Mouse (Mus musculus) intestine, embryonic 16.5 days (tissue): ENCODE measurements around the gene 1700003F12Rik. TPM values are rescaled to one million over a fixed set of nuclear protein-coding genes. Genes with fewer than 3 reads are reported as not detected.

Source experiments
- ATAC-seq: fragments of 200-750 bp; cut with Nextera tagmentation; 2 replicates; pipeline ENCODE4 v1.8.0; 2017; ENCODE audit warnings: moderate TSS enrichment, moderate library complexity
- H3K27ac ChIP-seq: fragments of 300-500 bp; sonication (generic); 2 replicates; pipeline ENCODE4 v1.5.1; 2014; ENCODE audit warnings: mild to moderate bottlenecking, low read length
- H3K27me3 ChIP-seq: fragments of 300-500 bp; sonication (generic); replicated peaks from 2 replicates; pipeline ENCODE4 v1.6.1; 2014; ENCODE audit warnings: low read length, control low read depth, mixed read lengths; ENCODE audit not compliant: control insufficient read depth, insufficient read depth
- H3K36me3 ChIP-seq: fragments of 300-500 bp; sonication (generic); 2 replicates; pipeline ENCODE4 v1.6.1; 2014; ENCODE audit warnings: low read length, control low read depth; ENCODE audit not compliant: control insufficient read depth, insufficient read depth
- H3K4me1 ChIP-seq: fragments of 300-500 bp; sonication (generic); 2 replicates; pipeline ENCODE4 v1.6.1; 2014; ENCODE audit warnings: low read length, control low read depth, mixed read lengths; ENCODE audit not compliant: control insufficient read depth, insufficient read depth
- H3K4me2 ChIP-seq: fragments of 300-500 bp; sonication (generic); 2 replicates; pipeline ENCODE4 v1.6.1; 2014; ENCODE audit warnings: low read depth, low read length, control low read depth
- H3K4me3 ChIP-seq: fragments of 300-500 bp; sonication (generic); 2 replicates; pipeline ENCODE4 v1.5.1; 2014; ENCODE audit warnings: mild to moderate bottlenecking, low read length
- H3K9ac ChIP-seq: fragments of 300-500 bp; sonication (generic); 2 replicates; pipeline ENCODE4 v1.6.1; 2014; ENCODE audit warnings: low read depth, low read length
- H3K9me3 ChIP-seq: fragments of 300-500 bp; sonication (generic); 2 replicates; pipeline ENCODE4 v1.6.1; 2016; ENCODE audit warnings: low read length, control low read depth; ENCODE audit not compliant: control insufficient read depth
- WGBS: fragments of 180-500 bp; shearing (Covaris S2); extraction: QIAGEN DNeasy Blood & Tissue Kit; methylation state at CpG from one replicate; pipeline ENCODE4 v1.1.7; 2014; 5-methylcytosine and 5-hydroxymethylcytosine counted together
- polyA plus RNA-seq: library from polyadenylated mRNA; unstranded; fragments of >200 nt; fragmentation: Nextera tagmentation; extraction: Ambion mirVana; gene quantifications from 2 replicates; pipeline ENCODE4 v1.2.1, GENCODE M21; 2015

Gene 1700003F12Rik
- polyA plus RNA-seq, 1 experiment from 2014 or later, result 0.46 TPM

DNA sequence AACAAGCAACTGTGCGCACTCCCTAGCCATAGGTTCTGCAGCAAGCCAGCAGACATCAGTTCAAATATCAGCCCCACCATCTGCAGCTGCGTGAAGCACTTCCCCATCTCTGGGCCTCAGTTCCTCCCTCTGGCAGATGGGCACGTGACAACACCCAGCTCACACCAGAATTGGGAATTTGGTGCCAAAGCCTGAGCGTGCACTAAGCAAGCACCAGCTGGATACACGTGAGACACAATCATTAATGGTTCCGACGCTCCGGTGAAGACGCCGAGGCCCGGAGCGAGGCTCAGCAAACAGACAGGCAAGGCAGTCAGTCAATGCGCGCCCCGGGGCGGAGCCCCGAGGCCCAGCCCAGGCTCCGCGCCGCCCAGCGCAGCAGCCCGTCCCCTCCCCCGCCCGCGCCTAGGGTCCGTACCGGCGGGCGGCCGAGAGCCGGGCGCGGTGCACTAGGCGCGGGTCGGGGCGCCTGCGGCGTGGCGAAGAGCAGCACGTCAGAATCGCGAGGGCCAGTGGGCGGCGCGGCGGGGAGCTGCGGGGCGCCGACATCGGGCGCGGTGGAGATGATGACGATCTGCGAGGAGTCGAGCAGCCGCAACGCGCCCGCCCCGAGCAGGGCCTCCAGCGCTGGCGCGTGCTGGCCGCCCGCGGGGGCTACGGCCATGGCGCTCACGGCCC lies 22.3 kb downstream of the 1700003F12Rik start:
- peak overlapping the region; percentile 76 for H3K9ac ChIP-seq
- peak overlapping the region; percentile 77 for H3K4me3 ChIP-seq
- no peaks in the 10 kb centered on the region for H3K36me3 ChIP-seq
- H3K4me2 ChIP-seq, result peak overlapping the region; percentile 72
- peaks cover 31% of the 10 kb centered on the region for H3K4me1 ChIP-seq
- peak; percentile 86 for ATAC-seq
- WGBS, result under 1% methylated on average over 69 of the region's 70 CpGs
- no peaks in the 10 kb centered on the region for H3K27me3 ChIP-seq
- H3K27ac ChIP-seq, result peak overlapping the region; percentile 76
- H3K9me3 ChIP-seq, result no peaks in the 10 kb centered on the region

DNA sequence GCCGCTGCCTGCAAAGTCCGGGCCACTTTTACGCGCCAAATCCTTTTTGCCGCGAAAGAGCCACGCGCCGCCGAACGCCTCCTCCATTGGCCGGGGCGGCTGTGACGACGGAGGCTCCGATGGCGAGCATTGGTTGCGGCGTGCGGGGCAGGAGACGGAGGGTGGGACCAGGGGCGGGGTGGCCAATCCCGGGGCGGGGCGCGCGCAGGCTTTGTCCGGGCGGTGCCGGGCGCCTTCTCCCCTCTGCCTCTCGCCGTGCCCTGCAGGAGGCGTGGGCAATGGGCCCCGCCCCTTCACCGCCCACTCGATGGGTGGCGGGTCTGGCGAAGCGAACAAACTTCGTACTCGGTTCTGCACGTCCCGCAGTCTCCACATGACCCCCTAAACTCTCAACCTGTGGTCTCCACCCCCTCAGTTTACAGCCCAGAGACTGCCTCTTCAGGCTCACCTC lies 23.0 kb downstream of the 1700003F12Rik start, which contains the start of gene E2f1:
Gene E2f1, minus strand, starts transcription at position 57 of the 451 bp plus-strand sequence.
- H3K4me3 ChIP-seq, result peak within 1 kb of the TSS; percentile 77
- no peaks in the 10 kb centered on the region for H3K27me3 ChIP-seq
- no peaks in the 10 kb centered on the region for H3K9me3 ChIP-seq
- peak; percentile 97 for ATAC-seq
- 0% methylated on average over 44 of the region's 44 CpGs for WGBS
- H3K4me2 ChIP-seq, result peak within 1 kb of the TSS; percentile 75
- peak within 1 kb of the TSS; percentile 76 for H3K27ac ChIP-seq
- peak within 1 kb of the TSS; percentile 76 for H3K9ac ChIP-seq
- H3K4me1 ChIP-seq, result peaks cover 31% of the 10 kb centered on the region
- H3K36me3 ChIP-seq, result no peaks in the 10 kb centered on the region

DNA sequence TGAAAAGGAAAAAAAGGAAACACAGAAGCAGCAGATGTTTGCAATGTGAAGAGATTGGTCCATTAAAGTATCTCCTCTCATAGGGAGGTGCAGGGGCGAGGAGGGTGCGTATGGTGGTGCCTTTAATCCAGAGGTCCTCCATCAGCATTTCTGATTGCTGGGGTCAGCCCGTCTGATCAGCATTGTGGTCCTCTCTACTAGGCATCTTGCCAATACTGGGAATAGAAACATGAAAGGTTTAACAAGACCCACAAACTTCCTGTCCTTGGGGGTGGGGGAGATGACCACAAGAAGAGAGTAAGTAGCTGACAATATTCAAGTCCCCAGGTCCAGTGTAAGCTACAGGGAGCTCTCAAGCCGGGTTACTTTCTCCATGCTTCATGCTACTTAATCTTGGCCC lies 23.8 kb downstream of the 1700003F12Rik start:
- no peak for ATAC-seq
- no peaks in the 10 kb centered on the region for H3K36me3 ChIP-seq
- H3K4me3 ChIP-seq, result peak overlapping the region; percentile 77; the same call in 1 of the 2 replicates
- peaks cover 29% of the 10 kb centered on the region for H3K4me1 ChIP-seq
- no peaks in the 10 kb centered on the region for H3K9me3 ChIP-seq
- H3K9ac ChIP-seq, result no peak overlapping the region
- H3K4me2 ChIP-seq, result peak overlapping the region; percentile 75; the same call in 1 of the 2 replicates
- no peaks in the 10 kb centered on the region for H3K27me3 ChIP-seq
- H3K27ac ChIP-seq, result peak overlapping the region; percentile 64
- 57% methylated on average over 4 of the region's 4 CpGs for WGBS

DNA sequence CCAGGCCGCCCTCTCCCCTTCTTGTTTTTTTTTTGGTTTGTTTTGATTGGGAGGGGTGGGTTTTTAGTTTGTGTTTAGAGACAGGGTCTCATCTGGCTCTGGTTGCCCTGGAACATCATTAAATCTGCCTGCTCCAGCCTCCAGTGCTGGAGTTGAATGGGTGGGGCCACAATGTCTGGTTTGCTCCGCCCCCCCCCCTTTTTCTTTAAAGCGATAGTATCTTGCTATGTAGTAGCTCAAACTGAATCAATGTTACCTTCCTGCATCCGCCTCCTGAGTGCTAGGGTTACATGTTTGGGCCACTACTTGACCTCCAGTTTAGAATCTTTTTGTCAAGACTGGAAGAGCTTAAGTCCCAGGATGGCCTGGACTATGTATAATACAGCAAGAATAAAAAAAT lies 24.4 kb downstream of the 1700003F12Rik start:
- Histone ChIP-seq H3K9ac (no peak overlapping the region), H3K4me1 (peaks cover 29% of the 10 kb centered on the region), H3K4me3 (no peak overlapping the region), H3K27ac (peak overlapping the region; percentile 19; the same call in 1 of the 2 replicates), H3K36me3 (no peaks in the 10 kb centered on the region), H3K27me3 (no peaks in the 10 kb centered on the region), H3K4me2 (no peak overlapping the region), H3K9me3 (no peaks in the 10 kb centered on the region)
- WGBS, result 80% methylated on average over 4 of the region's 4 CpGs
- ATAC-seq, result no peak

DNA sequence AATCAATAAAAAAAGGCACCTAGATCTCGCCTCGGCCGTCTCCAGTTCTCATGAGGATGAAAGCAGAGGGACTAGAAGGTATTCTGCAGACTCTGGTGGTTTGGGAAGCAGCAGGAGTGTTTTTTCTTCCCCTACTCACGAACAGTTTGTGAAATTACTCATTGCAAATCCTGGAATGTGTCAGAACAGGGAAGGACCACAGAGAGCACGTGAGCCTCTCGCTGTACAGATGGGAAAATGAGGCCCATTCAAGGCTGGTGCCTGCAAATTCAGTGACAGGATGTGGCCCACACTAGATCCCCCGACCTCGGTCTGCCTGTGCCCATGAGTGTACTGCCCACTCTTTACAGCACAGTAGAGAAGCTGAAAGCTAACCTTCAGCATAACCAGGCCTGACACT lies 25.1 kb downstream of the 1700003F12Rik start:
- Histone ChIP-seq H3K9me3 (no peaks in the 10 kb centered on the region), H3K9ac (no peak overlapping the region), H3K4me3 (no peak overlapping the region), H3K27me3 (no peaks in the 10 kb centered on the region), H3K4me2 (no peak overlapping the region), H3K27ac (no peak overlapping the region), H3K4me1 (peaks cover 26% of the 10 kb centered on the region), H3K36me3 (no peaks in the 10 kb centered on the region)
- no peak for ATAC-seq
- WGBS, result 53% methylated on average over 8 of the region's 8 CpGs

DNA sequence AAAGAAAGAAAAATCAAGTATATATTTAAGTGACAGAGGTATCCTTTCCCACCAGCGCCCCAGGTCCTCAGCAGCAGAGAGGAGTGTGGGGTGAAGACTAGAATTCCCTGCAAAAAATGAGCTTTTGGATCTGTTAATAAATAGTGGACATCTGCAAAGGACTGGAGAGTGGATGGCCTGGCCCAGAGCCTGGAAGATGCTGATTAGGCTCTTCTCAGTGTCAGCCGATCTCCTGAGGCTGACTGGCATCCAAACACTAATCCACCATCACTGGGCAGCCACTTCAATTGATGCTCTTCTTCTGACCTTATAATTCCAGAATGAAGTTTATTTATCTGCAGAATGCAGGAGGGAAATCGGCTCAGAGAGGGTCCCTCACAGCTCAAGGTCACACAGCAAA lies 26.1 kb downstream of the 1700003F12Rik start:
- H3K9ac ChIP-seq, result no peak overlapping the region
- H3K27me3 ChIP-seq, result no peaks in the 10 kb centered on the region
- peaks cover 20% of the 10 kb centered on the region for H3K4me1 ChIP-seq
- no peak overlapping the region for H3K4me2 ChIP-seq
- no peak overlapping the region for H3K27ac ChIP-seq
- WGBS, result 74% methylated on average over 3 of the region's 3 CpGs
- ATAC-seq, result no peak
- H3K36me3 ChIP-seq, result no peaks in the 10 kb centered on the region
- no peak overlapping the region for H3K4me3 ChIP-seq
- no peaks in the 10 kb centered on the region for H3K9me3 ChIP-seq

DNA sequence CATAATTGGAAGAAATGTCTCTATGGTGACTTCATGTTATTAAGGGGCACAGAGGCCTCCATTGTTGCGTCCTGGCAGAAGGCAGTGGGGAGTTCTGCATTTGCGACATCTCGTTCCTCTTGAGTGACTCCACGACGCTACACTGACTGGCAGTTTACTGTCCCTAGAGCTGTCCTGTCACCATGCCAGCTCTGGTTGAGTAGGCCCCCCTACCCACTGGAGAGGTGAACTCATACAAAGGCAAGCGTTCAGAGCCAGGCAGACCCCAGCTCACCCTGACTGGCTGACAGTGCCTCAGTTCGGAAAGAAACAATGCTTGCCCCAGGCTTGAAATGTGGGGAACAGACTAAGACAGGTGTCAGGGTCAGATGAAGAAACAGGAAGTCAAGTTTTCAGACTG lies 27.4 kb downstream of the 1700003F12Rik start:
- Histone ChIP-seq H3K4me3 (no peak overlapping the region), H3K9me3 (no peaks in the 10 kb centered on the region), H3K4me1 (peaks cover 11% of the 10 kb centered on the region), H3K27ac (no peak overlapping the region), H3K27me3 (no peaks in the 10 kb centered on the region), H3K9ac (no peak overlapping the region), H3K4me2 (no peak overlapping the region), H3K36me3 (no peaks in the 10 kb centered on the region)
- 70% methylated on average over 7 of the region's 7 CpGs for WGBS
- ATAC-seq, result no peak

DNA sequence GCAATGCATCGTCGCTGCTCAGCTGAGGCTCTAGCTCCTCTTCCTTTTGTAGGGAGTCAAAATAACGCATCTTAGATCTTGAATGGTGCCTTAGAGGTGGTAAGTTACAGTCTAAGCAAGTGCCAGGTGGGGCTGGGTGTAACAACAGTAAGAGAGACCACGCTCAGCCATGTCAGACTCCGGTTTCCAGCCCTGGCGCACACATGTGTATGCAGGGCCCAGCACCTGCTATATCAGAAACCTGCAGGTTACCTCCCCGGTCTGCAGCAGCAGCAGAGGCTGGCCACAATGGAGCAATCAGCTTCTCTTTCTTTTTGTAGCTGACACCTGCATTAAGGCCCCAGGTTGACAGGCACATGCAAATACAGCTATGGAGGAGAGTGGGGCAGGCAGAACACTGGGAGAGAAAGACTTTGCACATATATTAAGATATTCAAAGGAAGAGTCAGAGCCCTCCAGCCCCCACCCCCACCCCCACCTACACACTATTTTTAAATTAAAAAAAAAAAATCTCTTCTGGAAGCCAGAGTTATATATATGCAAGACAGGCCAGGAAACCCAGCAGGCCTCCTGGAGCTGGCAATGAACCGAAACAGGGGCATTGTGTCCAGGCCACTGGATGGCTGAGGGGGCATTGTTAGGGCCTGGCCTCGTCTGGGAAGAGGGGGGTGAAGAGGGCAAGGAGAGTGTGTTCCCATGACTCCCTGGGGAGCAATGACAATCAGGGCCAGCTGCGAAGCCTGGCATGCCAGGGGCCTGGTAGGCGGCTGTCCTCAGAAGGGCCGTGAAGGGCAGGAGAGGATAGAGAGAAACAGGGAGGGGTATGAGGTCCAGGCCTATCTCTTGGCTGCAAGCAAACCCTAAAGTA lies 30.2 kb downstream of the 1700003F12Rik start:
- no peak overlapping the region for H3K9ac ChIP-seq
- H3K9me3 ChIP-seq, result no peaks in the 10 kb centered on the region
- no peak overlapping the region for H3K4me3 ChIP-seq
- no peak overlapping the region for H3K27ac ChIP-seq
- peaks cover 3% of the 10 kb centered on the region; the same call in 1 of the 2 replicates for H3K4me1 ChIP-seq
- H3K27me3 ChIP-seq, result no peaks in the 10 kb centered on the region
- H3K4me2 ChIP-seq, result no peak overlapping the region
- no peak for ATAC-seq
- 65% methylated on average over 12 of the region's 12 CpGs for WGBS
- H3K36me3 ChIP-seq, result no peaks in the 10 kb centered on the region

DNA sequence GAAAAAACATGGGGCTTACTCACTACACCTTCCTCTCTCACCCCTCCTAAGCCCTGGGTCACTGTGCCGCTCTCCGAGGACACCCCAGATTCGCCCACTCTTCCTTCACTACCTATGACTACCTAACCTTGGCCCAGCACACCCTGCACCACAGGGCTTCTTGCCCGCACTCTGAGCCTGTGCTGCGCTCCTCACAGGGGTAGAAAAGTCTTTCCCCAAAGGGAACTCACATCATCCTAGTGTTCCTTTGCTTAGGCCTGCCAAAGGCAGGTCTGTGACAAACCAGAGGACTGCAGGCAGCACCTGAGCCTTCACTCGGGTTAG lies 30.8 kb downstream of the 1700003F12Rik start:
- Histone ChIP-seq H3K27me3 (no peaks in the 10 kb centered on the region), H3K9ac (no peak overlapping the region), H3K4me3 (no peak overlapping the region), H3K36me3 (no peaks in the 10 kb centered on the region), H3K9me3 (no peaks in the 10 kb centered on the region), H3K4me1 (0 out of 2 replicates have a peak, but pooled peaks cover 3% of the 10 kb centered on the region), H3K27ac (no peak overlapping the region), H3K4me2 (no peak overlapping the region)
- WGBS, result 85% methylated on average over 6 of the region's 6 CpGs
- no peak for ATAC-seq
